Mouse (Mus musculus) olfactory bulb, adult 2 months (tissue): ENCODE data around the gene Gm49384.

Experiments
- CTCF ChIP-seq: fragments of 200-500 bp; IDR thresholded peaks from 2 replicates; pipeline ENCODE4 v1.5.1; 2012; ENCODE audit warnings: low read depth, mild to moderate bottlenecking, low read length, moderate library complexity; ENCODE audit not compliant: insufficient read depth
- POLR2A ChIP-seq: fragments of 200-500 bp; IDR thresholded peaks from 2 replicates; pipeline ENCODE4 v1.6.1; 2012; ENCODE audit warnings: mild to moderate bottlenecking, low read depth, low read length, moderate library complexity; ENCODE audit not compliant: insufficient read depth

- no peak for TF ChIP-seq CTCF
- TF ChIP-seq POLR2A = no peak
Measured at GRCm38 (mm10) chr12:69156436-69156835, 47.6 kb downstream of the Gm49384 start.
